Mouse (Mus musculus) forebrain, postnatal 0 days (tissue): ENCODE results near the gene Tmem63a. TPM values are rescaled to one million over a fixed set of nuclear protein-coding genes. Genes with fewer than 3 reads are reported as not detected.

Experiments used
- ATAC-seq: fragments of 200-750 bp; cut with Nextera tagmentation; 2 replicates; pipeline ENCODE4 v1.8.0; 2017; ENCODE audit warnings: mild to moderate bottlenecking, moderate library complexity
- DNase-seq: peaks from one replicate; pipeline ENCODE4 v3.0.0-alpha.2; 2015
- H3K27ac ChIP-seq: fragments of 300-500 bp; sonication (generic); 2 replicates; pipeline ENCODE4 v1.5.1; 2014; ENCODE audit warnings: low read depth, mild to moderate bottlenecking, antibody characterized with exemption, low read length, moderate library complexity, mixed read lengths
- H3K27me3 ChIP-seq: fragments of 300-500 bp; sonication (generic); 2 replicates; pipeline ENCODE4 v1.6.1; 2014; ENCODE audit warnings: mild to moderate bottlenecking, low read length, mixed read lengths; ENCODE audit not compliant: insufficient read depth
- H3K36me3 ChIP-seq: fragments of 300-500 bp; sonication (generic); 2 replicates; pipeline ENCODE4 v1.6.1; 2014; ENCODE audit warnings: mild to moderate bottlenecking, moderate library complexity; ENCODE audit not compliant: insufficient read depth
- H3K4me1 ChIP-seq: fragments of 300-500 bp; sonication (generic); 2 replicates; pipeline ENCODE4 v1.6.1; 2014; ENCODE audit warnings: antibody characterized with exemption; ENCODE audit not compliant: insufficient read depth
- H3K4me2 ChIP-seq: fragments of 300-500 bp; sonication (generic); 2 replicates; pipeline ENCODE4 v1.6.1; 2014; ENCODE audit warnings: low read depth, mild to moderate bottlenecking, moderate library complexity
- H3K4me3 ChIP-seq: fragments of 300-500 bp; sonication (generic); 2 replicates; pipeline ENCODE4 v1.5.1; 2014; ENCODE audit warnings: low read depth, low read length, mixed read lengths
- H3K9ac ChIP-seq: fragments of 300-500 bp; sonication (generic); 2 replicates; pipeline ENCODE4 v1.6.1; 2014; ENCODE audit warnings: mild to moderate bottlenecking
- H3K9me3 ChIP-seq: fragments of 300-500 bp; sonication (generic); 2 replicates; pipeline ENCODE4 v1.6.1; 2016; ENCODE audit warnings: low read length
- CTCF ChIP-seq: sonication (generic); IDR thresholded peaks from 2 replicates; pipeline ENCODE4 v1.5.1; 2016; ENCODE audit warnings: antibody characterized with exemption, control low read depth, low read depth
- WGBS: fragments of 180-500 bp; shearing (Covaris S2); extraction: QIAGEN DNeasy Blood & Tissue Kit; methylation state at CpG from one replicate; pipeline ENCODE4 v1.1.7; 2014; 5-methylcytosine and 5-hydroxymethylcytosine counted together
- polyA plus RNA-seq: library from polyadenylated mRNA; unstranded; fragments of >200 nt; fragmentation: Nextera tagmentation; extraction: Ambion mirVana; gene quantifications from 2 replicates; pipeline ENCODE4 v1.2.1, GENCODE M21; 2015
- total RNA-seq: library from RNA; depleted of rRNA; stranded (reverse); fragments of >200 nt; gene quantifications from 2 replicates; pipeline ENCODE4 v1.2.3, GENCODE M21; 2014

Tmem63a gene
- total and polyA plus RNA-seq, 2 experiments from 2014 or later, result 2.1 to 3.2 TPM

DNA sequence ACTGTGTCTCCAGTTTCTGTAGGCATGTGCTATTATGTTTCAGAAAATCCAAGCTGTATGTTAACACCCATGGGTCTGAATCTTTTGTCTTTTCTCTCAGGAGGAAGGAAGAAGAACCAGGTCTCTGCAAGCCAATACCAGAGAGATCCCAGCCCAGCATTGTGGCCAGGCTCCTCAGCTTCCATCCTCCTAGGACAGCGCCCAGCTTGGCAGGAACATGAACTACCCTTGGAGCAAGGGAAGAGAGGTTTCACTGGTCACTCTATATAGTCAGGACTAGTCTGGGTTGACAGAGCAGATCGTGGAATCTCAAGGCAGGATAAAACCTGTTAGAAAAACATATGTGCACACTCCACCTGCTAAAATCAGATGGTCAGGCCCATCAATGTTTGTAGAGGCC is 61.6 kb downstream of the Tmem63a start:
- ATAC-seq (no peak), DNase-seq (no peak)
- Histone ChIP-seq H3K9ac (no peak overlapping the region), H3K4me2 (no peak overlapping the region), H3K27me3 (no peaks in the 10 kb centered on the region), H3K36me3 (no peaks in the 10 kb centered on the region), H3K27ac (no peak overlapping the region), H3K4me1 (no peaks in the 10 kb centered on the region), H3K9me3 (no peaks in the 10 kb centered on the region), H3K4me3 (no peak overlapping the region)
- no peak for TF ChIP-seq CTCF
- WGBS, result 87% methylated on average over 2 of the region's 2 CpGs

DNA sequence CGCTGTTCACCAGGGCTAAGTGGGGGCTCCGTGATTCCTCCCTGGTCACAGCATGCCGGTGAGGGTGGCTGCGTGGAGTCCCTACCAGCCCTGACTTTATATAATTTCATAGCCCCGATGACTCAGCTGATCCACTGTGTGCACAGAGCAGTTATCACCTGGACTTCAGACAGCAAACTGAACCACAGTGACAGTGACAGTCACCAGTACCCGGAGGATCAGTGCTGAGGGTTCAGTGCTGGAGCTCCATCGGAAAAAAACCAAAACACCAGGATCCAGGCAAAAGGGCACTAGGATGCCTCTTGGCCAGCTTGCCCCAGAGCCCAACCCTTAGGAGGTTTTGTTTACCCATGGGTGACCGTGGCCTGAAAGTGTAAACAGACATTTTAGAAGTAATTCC is 63.2 kb downstream of the Tmem63a start:
- no peak overlapping the region for H3K27ac ChIP-seq
- H3K36me3 ChIP-seq, result no peaks in the 10 kb centered on the region
- no peaks in the 10 kb centered on the region for H3K27me3 ChIP-seq
- WGBS, result 85% methylated on average over 8 of the region's 8 CpGs
- H3K9me3 ChIP-seq, result no peaks in the 10 kb centered on the region
- H3K9ac ChIP-seq, result no peak overlapping the region
- no peak for TF ChIP-seq CTCF
- ATAC-seq (no peak), DNase-seq (no peak)
- no peaks in the 10 kb centered on the region for H3K4me1 ChIP-seq
- H3K4me2 ChIP-seq, result no peak overlapping the region
- no peak overlapping the region for H3K4me3 ChIP-seq

DNA sequence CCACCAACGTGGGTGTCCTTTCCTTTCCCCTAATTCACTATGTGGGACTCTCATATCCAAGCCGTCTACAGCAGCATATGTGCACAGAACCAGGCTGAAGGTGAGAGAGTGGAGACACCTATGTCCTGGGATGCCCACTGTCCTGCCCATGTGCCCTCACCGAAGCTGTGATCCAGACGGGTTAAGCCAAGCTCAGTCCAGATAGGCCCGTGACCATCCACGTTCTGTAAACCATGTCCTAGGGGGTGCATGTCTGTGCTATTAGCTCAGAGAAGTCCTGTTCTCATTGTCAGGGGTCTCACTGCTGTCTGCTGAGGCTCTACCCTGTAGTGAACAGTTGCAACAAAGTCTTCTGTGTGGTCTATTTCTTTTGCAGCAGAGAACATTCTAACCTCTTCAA is 65.7 kb downstream of the Tmem63a start:
- TF ChIP-seq CTCF, result no peak
- Histone ChIP-seq H3K4me1 (no peaks in the 10 kb centered on the region), H3K4me2 (no peak overlapping the region), H3K4me3 (no peak overlapping the region), H3K9me3 (no peaks in the 10 kb centered on the region), H3K9ac (no peak overlapping the region), H3K27ac (no peak overlapping the region), H3K27me3 (no peaks in the 10 kb centered on the region), H3K36me3 (no peaks in the 10 kb centered on the region)
- DNase-seq (no peak), ATAC-seq (no peak)
- 94% methylated on average over 6 of the region's 6 CpGs for WGBS

DNA sequence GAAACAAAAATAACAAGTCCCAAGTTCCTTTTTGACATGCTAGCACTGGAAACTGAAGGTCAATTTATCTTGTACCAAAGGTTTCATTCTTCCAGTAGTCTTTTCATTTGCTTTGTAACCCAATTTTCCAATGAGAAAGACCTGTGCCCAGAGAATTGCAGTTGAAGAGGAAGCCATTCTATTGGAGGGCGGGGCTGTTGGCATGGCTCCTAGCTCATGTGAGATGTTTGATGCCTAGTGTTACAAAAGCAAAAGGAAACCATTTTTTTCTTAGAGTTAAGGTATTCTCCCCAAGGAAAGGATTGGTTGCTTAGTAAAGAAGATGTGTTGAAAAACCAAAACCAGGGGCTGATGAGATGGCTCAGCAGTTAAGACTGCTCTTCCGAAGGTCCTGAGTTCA is 66.1 kb downstream of the Tmem63a start:
- H3K4me2 ChIP-seq, result no peak overlapping the region
- no peaks in the 10 kb centered on the region for H3K9me3 ChIP-seq
- no peaks in the 10 kb centered on the region for H3K27me3 ChIP-seq
- WGBS, result 97% methylated on average over 2 of the region's 2 CpGs
- no peak for DNase-seq
- H3K9ac ChIP-seq, result no peak overlapping the region
- no peak for TF ChIP-seq CTCF
- no peaks in the 10 kb centered on the region for H3K4me1 ChIP-seq
- no peaks in the 10 kb centered on the region for H3K36me3 ChIP-seq
- H3K4me3 ChIP-seq, result no peak overlapping the region
- ATAC-seq, result no peak
- H3K27ac ChIP-seq, result no peak overlapping the region

DNA sequence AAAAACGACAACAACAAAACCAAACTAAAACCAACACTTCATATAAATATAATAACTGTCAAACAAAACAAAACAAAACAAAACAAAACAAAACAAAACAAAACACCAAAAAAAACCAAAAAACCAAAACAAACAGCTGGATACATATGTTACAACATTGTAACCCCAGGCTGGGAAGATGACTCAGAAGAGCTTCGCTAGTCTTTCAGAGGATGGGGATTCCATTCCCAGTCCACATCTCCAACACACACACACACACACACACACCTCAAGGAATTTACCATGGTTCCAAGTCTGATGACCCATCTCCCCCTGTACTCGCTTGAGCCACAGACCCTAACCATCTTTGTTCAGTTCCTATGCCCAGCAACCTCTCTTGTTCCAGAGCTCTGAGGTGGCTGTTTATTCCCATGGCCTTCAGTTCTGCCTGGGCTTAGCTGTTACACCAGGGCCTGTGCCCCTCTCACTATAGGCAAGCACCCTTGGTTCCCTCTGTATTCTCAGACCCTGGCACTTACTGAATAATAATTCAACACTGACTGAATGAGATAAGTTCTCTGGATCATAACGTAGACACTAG is 67.0 kb downstream of the Tmem63a start:
- Histone ChIP-seq H3K4me3 (no peak overlapping the region), H3K27me3 (no peaks in the 10 kb centered on the region), H3K9ac (no peak overlapping the region), H3K27ac (no peak overlapping the region), H3K4me2 (no peak overlapping the region), H3K4me1 (no peaks in the 10 kb centered on the region), H3K36me3 (no peaks in the 10 kb centered on the region), H3K9me3 (no peaks in the 10 kb centered on the region)
- ATAC-seq (no peak), DNase-seq (no peak)
- no peak for TF ChIP-seq CTCF
- whole genome bisulfite sequencing, result 86% methylated on average over 4 of the region's 4 CpGs

DNA sequence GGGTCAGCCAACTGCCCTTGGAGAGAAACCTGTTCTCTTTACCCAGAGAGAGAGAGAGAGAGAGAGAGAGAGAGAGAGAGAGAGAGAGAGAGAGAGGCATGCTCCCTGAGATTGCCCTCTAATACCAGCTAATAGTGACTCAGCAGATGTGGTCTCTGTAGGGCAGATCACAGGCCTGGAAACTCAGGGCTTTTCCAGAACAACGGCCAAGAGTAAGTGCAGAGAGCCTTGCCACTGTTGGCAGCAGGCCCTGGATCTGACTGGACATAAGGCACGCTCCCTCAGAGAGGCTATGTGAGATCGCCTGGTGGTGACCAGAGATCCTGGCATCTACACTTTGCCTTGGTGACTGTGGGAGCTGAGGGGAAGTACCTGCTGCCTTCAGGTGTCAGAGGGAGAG is 67.6 kb downstream of the Tmem63a start:
- TF ChIP-seq CTCF, result no peak
- no peak for ATAC-seq
- Histone ChIP-seq H3K27ac (no peak overlapping the region), H3K9me3 (no peaks in the 10 kb centered on the region), H3K9ac (no peak overlapping the region), H3K4me1 (no peaks in the 10 kb centered on the region), H3K4me2 (no peak overlapping the region), H3K36me3 (no peaks in the 10 kb centered on the region), H3K27me3 (no peaks in the 10 kb centered on the region), H3K4me3 (no peak overlapping the region)
- 64% methylated on average over 3 of the region's 3 CpGs for WGBS
- DNase-seq, result no peak

DNA sequence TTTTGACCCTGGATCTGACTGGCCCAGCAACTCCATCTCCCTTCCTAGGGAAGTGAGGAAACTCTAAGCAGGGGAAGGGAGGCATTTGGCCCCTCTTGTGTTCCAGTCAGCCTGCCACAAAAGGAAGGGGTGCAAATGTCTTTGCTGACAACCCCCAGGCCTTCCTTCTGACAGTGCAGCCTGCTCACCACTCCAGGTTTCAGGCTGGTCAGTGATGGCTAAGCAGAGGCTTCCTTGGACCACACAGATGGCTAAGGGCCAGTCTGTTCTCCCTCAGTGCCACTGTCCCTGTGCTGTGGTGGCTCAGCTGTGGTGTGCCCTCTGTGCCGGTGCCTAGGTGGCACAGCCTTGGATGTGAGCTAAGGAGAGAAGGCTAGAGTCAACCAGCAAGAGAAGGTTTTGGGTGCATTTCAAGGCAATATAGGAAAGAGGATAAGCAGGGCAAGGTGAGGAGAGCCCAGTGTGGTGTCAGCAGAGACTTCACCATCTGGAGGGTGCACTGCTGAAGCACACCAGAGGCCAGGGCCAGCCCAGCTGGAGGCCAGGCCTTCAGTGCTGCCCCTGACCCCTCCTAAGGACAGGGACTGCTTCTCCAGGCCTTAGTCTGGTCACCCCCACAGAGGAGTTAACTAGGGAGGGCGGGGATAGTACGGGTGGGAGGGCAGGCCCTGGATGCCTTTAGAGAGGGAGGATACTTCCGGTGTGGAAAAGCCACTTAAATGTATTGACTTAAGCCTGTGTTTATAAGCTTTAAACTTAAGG is 68.2 kb downstream of the Tmem63a start:
- no peaks in the 10 kb centered on the region for H3K4me1 ChIP-seq
- no peak overlapping the region for H3K4me3 ChIP-seq
- H3K9me3 ChIP-seq, result no peaks in the 10 kb centered on the region
- no peaks in the 10 kb centered on the region for H3K36me3 ChIP-seq
- no peak overlapping the region for H3K9ac ChIP-seq
- no peaks in the 10 kb centered on the region for H3K27me3 ChIP-seq
- ATAC-seq, result no peak
- DNase-seq, result no peak
- H3K27ac ChIP-seq, result no peak overlapping the region
- 56% methylated on average over 4 of the region's 4 CpGs for WGBS
- H3K4me2 ChIP-seq, result no peak overlapping the region
- TF ChIP-seq CTCF, result no peak
